Mouse (Mus musculus): ENCODE data around the gene Mcm6. TPM values are rescaled to one million over a fixed set of nuclear protein-coding genes. Genes with fewer than 3 reads are reported as not detected.
"Not testable (repeated sequence)": the region's sequence is repeated elsewhere in the genome, so short reads cannot be mapped to it uniquely, and the experiment has no call there.

Gene Mcm6
- polyA plus RNA-seq, 1 experiment = 7.4 TPM

GRCm38 (mm10) chr1:128344232-128344631 is 15.2 kb downstream of the Mcm6 start:
- TF ChIP-seq CTCF (IDR thresholded peaks at IDR 0.05; ENCODE audit: extremely low read depth, insufficient read depth, low read length) = no peak
- TF ChIP-seq POLR2A (IDR thresholded peaks at IDR 0.05; ENCODE audit: extremely low read depth, insufficient read depth, low read length) = no peak
- no peak overlapping the region for H3K4me3 ChIP-seq (ENCODE audit: insufficient read depth, low read length)
- H3K4me1 ChIP-seq (ENCODE audit: control insufficient read depth, insufficient read depth, low read length) = no peaks in the 10 kb centered on the region
- no peak overlapping the region for H3K27ac ChIP-seq (ENCODE audit: insufficient read depth, low read length)

GRCm38 (mm10) chr1:128337708-128338320 is 21.6 kb downstream of the Mcm6 start:
- Histone ChIP-seq H3K4me3 (ENCODE audit: insufficient read depth, low read length) (no peak overlapping the region), H3K27ac (ENCODE audit: insufficient read depth, low read length) (no peak overlapping the region), H3K4me1 (ENCODE audit: control insufficient read depth, insufficient read depth, low read length) (no peaks in the 10 kb centered on the region)
- TF ChIP-seq POLR2A (IDR thresholded peaks at IDR 0.05; ENCODE audit: extremely low read depth, insufficient read depth, low read length) = no peak
- no peak for TF ChIP-seq CTCF (IDR thresholded peaks at IDR 0.05; ENCODE audit: extremely low read depth, insufficient read depth, low read length)

- no peak overlapping the region for H3K27ac ChIP-seq (ENCODE audit: insufficient read depth, low read length)
- TF ChIP-seq POLR2A (IDR thresholded peaks at IDR 0.05; ENCODE audit: extremely low read depth, insufficient read depth, low read length) (no peak), CTCF (IDR thresholded peaks at IDR 0.05; ENCODE audit: extremely low read depth, insufficient read depth, low read length) (no peak)
- 0 out of 2 replicates have a peak, but pooled peaks cover 1% of the 10 kb centered on the region for H3K4me1 ChIP-seq (ENCODE audit: control insufficient read depth, insufficient read depth, low read length)
- H3K4me3 ChIP-seq (ENCODE audit: insufficient read depth, low read length) = no peak overlapping the region
Observed at GRCm38 (mm10) chr1:128330313-128330712, 29.2 kb downstream of the Mcm6 start.

GRCm38 (mm10) chr1:128328218-128328617 is 31.2 kb downstream of the Mcm6 start, which contains the start of gene Lct:
TSS of gene Lct (minus strand) at chr1:128328318.
- no peak for TF ChIP-seq POLR2A (IDR thresholded peaks at IDR 0.05; ENCODE audit: extremely low read depth, insufficient read depth, low read length)
- TF ChIP-seq CTCF (IDR thresholded peaks at IDR 0.05; ENCODE audit: extremely low read depth, insufficient read depth, low read length) = no peak
- Histone ChIP-seq H3K27ac (ENCODE audit: insufficient read depth, low read length) (no peak within 1 kb of the TSS), H3K4me3 (ENCODE audit: insufficient read depth, low read length) (no peak within 1 kb of the TSS), H3K4me1 (ENCODE audit: control insufficient read depth, insufficient read depth, low read length) (0 out of 2 replicates have a peak, but pooled peaks cover 1% of the 10 kb centered on the region)

- TF ChIP-seq CTCF (IDR thresholded peaks at IDR 0.05; ENCODE audit: extremely low read depth, insufficient read depth, low read length) = no peak
- no peak for TF ChIP-seq POLR2A (IDR thresholded peaks at IDR 0.05; ENCODE audit: extremely low read depth, insufficient read depth, low read length)
- H3K4me1 ChIP-seq (ENCODE audit: control insufficient read depth, insufficient read depth, low read length) = 0 out of 2 replicates have a peak, but pooled peaks cover 1% of the 10 kb centered on the region
- H3K4me3 ChIP-seq (ENCODE audit: insufficient read depth, low read length) = no peak overlapping the region
- no peak overlapping the region for H3K27ac ChIP-seq (ENCODE audit: insufficient read depth, low read length)
Observed at GRCm38 (mm10) chr1:128327165-128327564, 32.3 kb downstream of the Mcm6 start.

- no peak overlapping the region for H3K4me3 ChIP-seq (ENCODE audit: insufficient read depth, low read length)
- H3K4me1 ChIP-seq (ENCODE audit: control insufficient read depth, insufficient read depth, low read length) = 0 out of 2 replicates have a peak, but pooled peaks cover 1% of the 10 kb centered on the region
- TF ChIP-seq CTCF (IDR thresholded peaks at IDR 0.05; ENCODE audit: extremely low read depth, insufficient read depth, low read length) (no peak), POLR2A (IDR thresholded peaks at IDR 0.05; ENCODE audit: extremely low read depth, insufficient read depth, low read length) (no peak)
- H3K27ac ChIP-seq (ENCODE audit: insufficient read depth, low read length) = no peak overlapping the region
Observed at GRCm38 (mm10) chr1:128324776-128325175, 34.7 kb downstream of the Mcm6 start.

GRCm38 (mm10) chr1:128323026-128323643 is 36.3 kb downstream of the Mcm6 start:
- H3K4me3 ChIP-seq (ENCODE audit: insufficient read depth, low read length) = no peak overlapping the region
- H3K27ac ChIP-seq (ENCODE audit: insufficient read depth, low read length) = no peak overlapping the region
- H3K4me1 ChIP-seq (ENCODE audit: control insufficient read depth, insufficient read depth, low read length) = 0 out of 2 replicates have a peak, but pooled peaks cover 1% of the 10 kb centered on the region
- no peak for TF ChIP-seq POLR2A (IDR thresholded peaks at IDR 0.05; ENCODE audit: extremely low read depth, insufficient read depth, low read length)
- no peak for TF ChIP-seq CTCF (IDR thresholded peaks at IDR 0.05; ENCODE audit: extremely low read depth, insufficient read depth, low read length)

- not testable (repeated sequence) for H3K27ac ChIP-seq (ENCODE audit: insufficient read depth, low read length); H3K4me1 ChIP-seq (ENCODE audit: control insufficient read depth, insufficient read depth, low read length); H3K4me3 ChIP-seq (ENCODE audit: insufficient read depth, low read length)
Observed at GRCm38 (mm10) chr1:128319266-128319665, 40.2 kb downstream of the Mcm6 start.

- Histone ChIP-seq H3K27ac (ENCODE audit: insufficient read depth, low read length) (no peak overlapping the region), H3K4me1 (ENCODE audit: control insufficient read depth, insufficient read depth, low read length) (no peaks in the 10 kb centered on the region), H3K4me3 (ENCODE audit: insufficient read depth, low read length) (no peak overlapping the region)
- no peak for TF ChIP-seq POLR2A (IDR thresholded peaks at IDR 0.05; ENCODE audit: extremely low read depth, insufficient read depth, low read length)
- no peak for TF ChIP-seq CTCF (IDR thresholded peaks at IDR 0.05; ENCODE audit: extremely low read depth, insufficient read depth, low read length)
Observed at GRCm38 (mm10) chr1:128314665-128315064, 44.8 kb downstream of the Mcm6 start.

- Histone ChIP-seq H3K27ac (ENCODE audit: insufficient read depth, low read length) (no peak overlapping the region), H3K4me1 (ENCODE audit: control insufficient read depth, insufficient read depth, low read length) (no peaks in the 10 kb centered on the region), H3K4me3 (ENCODE audit: insufficient read depth, low read length) (no peak overlapping the region)
- TF ChIP-seq CTCF (IDR thresholded peaks at IDR 0.05; ENCODE audit: extremely low read depth, insufficient read depth, low read length) (no peak), POLR2A (IDR thresholded peaks at IDR 0.05; ENCODE audit: extremely low read depth, insufficient read depth, low read length) (no peak)
Observed at GRCm38 (mm10) chr1:128309043-128309442, 50.4 kb downstream of the Mcm6 start.

Measured in cortical plate, adult 2 months (tissue).